Mouse (Mus musculus): Measurements from ENCODE around the gene Ubash3a. TPM values are rescaled to one million over a fixed set of nuclear protein-coding genes. Genes with fewer than 3 reads are reported as not detected.
"Not testable (repeated sequence)": the region's sequence is repeated elsewhere in the genome, so short reads cannot be mapped to it uniquely, and the experiment has no call there.

Gene Ubash3a
- polyA plus RNA-seq, 1 experiment from 2014 or later, result 0.38 TPM

GRCm38 (mm10) chr17:31270736-31271135 lies 63.1 kb downstream of the Ubash3a start:
- not testable (repeated sequence) for ATAC-seq; H3K4me3 ChIP-seq (ENCODE audit: low read length); H3K4me1 ChIP-seq (ENCODE audit: control insufficient read depth, insufficient read depth, low read length); H3K27ac ChIP-seq (ENCODE audit: low read length); H3K27me3 ChIP-seq (replicated peaks; ENCODE audit: control insufficient read depth, insufficient read depth, low read length); H3K9me3 ChIP-seq (ENCODE audit: control insufficient read depth, low read length); H3K36me3 ChIP-seq (ENCODE audit: control insufficient read depth, insufficient read depth, low read length); H3K4me2 ChIP-seq (ENCODE audit: low read depth, low read length); H3K9ac ChIP-seq (ENCODE audit: low read depth, low read length)
- WGBS, result 82% methylated on average over 8 of the region's 8 CpGs

- no peak overlapping the region for H3K9ac ChIP-seq (ENCODE audit: low read depth, low read length)
- no peak overlapping the region for H3K4me2 ChIP-seq (ENCODE audit: low read depth, low read length)
- no peaks in the 10 kb centered on the region for H3K27me3 ChIP-seq (replicated peaks; ENCODE audit: control insufficient read depth, insufficient read depth, low read length)
- no peak for ATAC-seq
- H3K36me3 ChIP-seq (ENCODE audit: control insufficient read depth, insufficient read depth, low read length), result no peaks in the 10 kb centered on the region
- 65% methylated on average over 2 of the region's 7 CpGs for WGBS
- H3K27ac ChIP-seq (ENCODE audit: low read length), result no peak overlapping the region
- no peaks in the 10 kb centered on the region for H3K4me1 ChIP-seq (ENCODE audit: control insufficient read depth, insufficient read depth, low read length)
- no peaks in the 10 kb centered on the region for H3K9me3 ChIP-seq (ENCODE audit: control insufficient read depth, low read length)
- no peak overlapping the region for H3K4me3 ChIP-seq (ENCODE audit: low read length)
These were observed 63.6 kb downstream of the Ubash3a start for GRCm38 (mm10) chr17:31271136-31271851.

- WGBS, result 81% methylated on average over 9 of the region's 9 CpGs
- H3K27ac ChIP-seq (ENCODE audit: low read length), result no peak overlapping the region
- ATAC-seq, result no peak
These were observed 64.9 kb downstream of the Ubash3a start for GRCm38 (mm10) chr17:31272416-31273165.

GRCm38 (mm10) chr17:31273631-31274030 lies 66.0 kb downstream of the Ubash3a start:
- WGBS, result 90% methylated on average over 8 of the region's 8 CpGs

More at GRCm38 (mm10) chr17:31272416-31273165, 64.9 kb downstream of the Ubash3a start:
- Histone ChIP-seq H3K9ac (ENCODE audit: low read depth, low read length) (no peak overlapping the region), H3K4me1 (ENCODE audit: control insufficient read depth, insufficient read depth, low read length) (peaks cover 4% of the 10 kb centered on the region; the same call in 1 of the 2 replicates), H3K4me3 (ENCODE audit: low read length) (no peak overlapping the region), H3K36me3 (ENCODE audit: control insufficient read depth, insufficient read depth, low read length) (no peaks in the 10 kb centered on the region), H3K27me3 (replicated peaks; ENCODE audit: control insufficient read depth, insufficient read depth, low read length) (no peaks in the 10 kb centered on the region), H3K9me3 (ENCODE audit: control insufficient read depth, low read length) (no peaks in the 10 kb centered on the region), H3K4me2 (ENCODE audit: low read depth, low read length) (no peak overlapping the region)

GRCm38 (mm10) chr17:31275181-31275580 lies 67.5 kb downstream of the Ubash3a start:
- no peaks in the 10 kb centered on the region for H3K9me3 ChIP-seq (ENCODE audit: control insufficient read depth, low read length)
- no peak overlapping the region for H3K27ac ChIP-seq (ENCODE audit: low read length)
- H3K36me3 ChIP-seq (ENCODE audit: control insufficient read depth, insufficient read depth, low read length), result no peaks in the 10 kb centered on the region
- H3K27me3 ChIP-seq (replicated peaks; ENCODE audit: control insufficient read depth, insufficient read depth, low read length), result no peaks in the 10 kb centered on the region
- no peak for ATAC-seq
- no peak overlapping the region for H3K4me2 ChIP-seq (ENCODE audit: low read depth, low read length)
- no peak overlapping the region for H3K9ac ChIP-seq (ENCODE audit: low read depth, low read length)
- H3K4me3 ChIP-seq (ENCODE audit: low read length), result no peak overlapping the region
- peaks cover 4% of the 10 kb centered on the region; the same call in 1 of the 2 replicates for H3K4me1 ChIP-seq (ENCODE audit: control insufficient read depth, insufficient read depth, low read length)
- 70% methylated on average over 6 of the region's 6 CpGs for WGBS

More at GRCm38 (mm10) chr17:31273631-31274030, 66.0 kb downstream of the Ubash3a start:
- Histone ChIP-seq H3K4me3 (ENCODE audit: low read length) (no peak overlapping the region), H3K27ac (ENCODE audit: low read length) (no peak overlapping the region), H3K4me2 (ENCODE audit: low read depth, low read length) (no peak overlapping the region), H3K9ac (ENCODE audit: low read depth, low read length) (no peak overlapping the region), H3K9me3 (ENCODE audit: control insufficient read depth, low read length) (no peaks in the 10 kb centered on the region), H3K4me1 (ENCODE audit: control insufficient read depth, insufficient read depth, low read length) (peaks cover 4% of the 10 kb centered on the region; the same call in 1 of the 2 replicates), H3K36me3 (ENCODE audit: control insufficient read depth, insufficient read depth, low read length) (no peaks in the 10 kb centered on the region), H3K27me3 (replicated peaks; ENCODE audit: control insufficient read depth, insufficient read depth, low read length) (no peaks in the 10 kb centered on the region)
- ATAC-seq, result no peak

- peak overlapping the region; percentile 56 for H3K4me3 ChIP-seq (ENCODE audit: low read length)
- no peaks in the 10 kb centered on the region for H3K9me3 ChIP-seq (ENCODE audit: control insufficient read depth, low read length)
- H3K4me1 ChIP-seq (ENCODE audit: control insufficient read depth, insufficient read depth, low read length), result peaks cover 4% of the 10 kb centered on the region; the same call in 1 of the 2 replicates
- no peak overlapping the region for H3K9ac ChIP-seq (ENCODE audit: low read depth, low read length)
- 25% methylated on average over 9 of the region's 9 CpGs for WGBS
- H3K27me3 ChIP-seq (replicated peaks; ENCODE audit: control insufficient read depth, insufficient read depth, low read length), result no peaks in the 10 kb centered on the region
- no peaks in the 10 kb centered on the region for H3K36me3 ChIP-seq (ENCODE audit: control insufficient read depth, insufficient read depth, low read length)
- H3K4me2 ChIP-seq (ENCODE audit: low read depth, low read length), result peak overlapping the region; percentile 89
- ATAC-seq, result peak; percentile 17; the same call in 1 of the 2 replicates
- H3K27ac ChIP-seq (ENCODE audit: low read length), result no peak overlapping the region
These were observed 68.7 kb downstream of the Ubash3a start for GRCm38 (mm10) chr17:31276207-31276921.

GRCm38 (mm10) chr17:31276922-31277918 lies 69.5 kb downstream of the Ubash3a start, which contains the start of gene Rsph1:
Rsph1 (minus strand) TSS chr17:31277383.
- ATAC-seq, result peak; percentile 92
- Histone ChIP-seq H3K9ac (ENCODE audit: low read depth, low read length) (peak within 1 kb of the TSS; percentile 54; the same call in 1 of the 2 replicates), H3K9me3 (ENCODE audit: control insufficient read depth, low read length) (no peaks in the 10 kb centered on the region), H3K27me3 (replicated peaks; ENCODE audit: control insufficient read depth, insufficient read depth, low read length) (no peaks in the 10 kb centered on the region), H3K27ac (ENCODE audit: low read length) (0 out of 2 replicates have a peak within 1 kb of the TSS, but pooled peaks have one; percentile 15), H3K4me3 (ENCODE audit: low read length) (peak within 1 kb of the TSS; percentile 56), H3K36me3 (ENCODE audit: control insufficient read depth, insufficient read depth, low read length) (no peaks in the 10 kb centered on the region), H3K4me1 (ENCODE audit: control insufficient read depth, insufficient read depth, low read length) (peaks cover 4% of the 10 kb centered on the region; the same call in 1 of the 2 replicates), H3K4me2 (ENCODE audit: low read depth, low read length) (peak within 1 kb of the TSS; percentile 89)
- 10% methylated on average over 44 of the region's 44 CpGs for WGBS

- Histone ChIP-seq H3K27ac (ENCODE audit: low read length) (no peak overlapping the region), H3K36me3 (ENCODE audit: control insufficient read depth, insufficient read depth, low read length) (no peaks in the 10 kb centered on the region), H3K4me3 (ENCODE audit: low read length) (no peak overlapping the region), H3K9me3 (ENCODE audit: control insufficient read depth, low read length) (no peaks in the 10 kb centered on the region), H3K27me3 (replicated peaks; ENCODE audit: control insufficient read depth, insufficient read depth, low read length) (no peaks in the 10 kb centered on the region), H3K4me2 (ENCODE audit: low read depth, low read length) (no peak overlapping the region), H3K4me1 (ENCODE audit: control insufficient read depth, insufficient read depth, low read length) (peaks cover 4% of the 10 kb centered on the region; the same call in 1 of the 2 replicates), H3K9ac (ENCODE audit: low read depth, low read length) (no peak overlapping the region)
- 80% methylated on average over 4 of the region's 4 CpGs for WGBS
- ATAC-seq, result no peak
These were observed 70.3 kb downstream of the Ubash3a start for GRCm38 (mm10) chr17:31277931-31278330.
